Mouse (Mus musculus) forebrain, embryonic 11.5 days (tissue): ENCODE results near the gene Gm21761. TPM values are rescaled to one million over a fixed set of nuclear protein-coding genes. Genes with fewer than 3 reads are reported as not detected.
"Not testable (repeated sequence)": the region's sequence is repeated elsewhere in the genome, so short reads cannot be mapped to it uniquely, and the experiment has no call there.

Source experiments
- ATAC-seq: fragments of 200-750 bp; cut with Nextera tagmentation; replicated peaks from 2 replicates; pipeline ENCODE4 v1.8.0; 2017; ENCODE audit warnings: moderate TSS enrichment; ENCODE audit not compliant: low FRiP score
- DNase-seq: peaks from one replicate; pipeline ENCODE4 v3.0.0-alpha.2; 2017; ENCODE audit warnings: low spot score
- H3K27ac ChIP-seq: fragments of 300-500 bp; sonication (generic); 2 replicates; pipeline ENCODE4 v1.5.1; 2014; ENCODE audit warnings: low read depth, low read length
- H3K27me3 ChIP-seq: fragments of 300-500 bp; sonication (generic); 2 replicates; pipeline ENCODE4 v1.6.1; 2014; ENCODE audit warnings: mild to moderate bottlenecking, low read length, mixed read lengths; ENCODE audit not compliant: control insufficient read depth, insufficient read depth
- H3K36me3 ChIP-seq: fragments of 300-500 bp; sonication (generic); 2 replicates; pipeline ENCODE4 v1.6.1; 2014; ENCODE audit warnings: mild to moderate bottlenecking, low read length, moderate library complexity, mixed read lengths; ENCODE audit not compliant: control insufficient read depth, insufficient read depth
- H3K4me1 ChIP-seq: fragments of 300-500 bp; sonication (generic); replicated peaks from 2 replicates; pipeline ENCODE4 v1.6.1; 2014; ENCODE audit warnings: low read length, mixed read lengths; ENCODE audit not compliant: control insufficient read depth, insufficient read depth
- H3K4me2 ChIP-seq: fragments of 300-500 bp; sonication (generic); 2 replicates; pipeline ENCODE4 v1.6.1; 2014; ENCODE audit warnings: low read depth, mild to moderate bottlenecking, low read length, moderate library complexity, mixed read lengths; ENCODE audit not compliant: severe bottlenecking
- H3K4me3 ChIP-seq: fragments of 300-500 bp; sonication (generic); 2 replicates; pipeline ENCODE4 v1.5.1; 2014; ENCODE audit warnings: low read depth, low read length
- H3K9ac ChIP-seq: fragments of 300-500 bp; sonication (generic); 2 replicates; pipeline ENCODE4 v1.6.1; 2014; ENCODE audit warnings: low read length
- H3K9me3 ChIP-seq: fragments of 300-500 bp; sonication (generic); 2 replicates; pipeline ENCODE4 v1.6.1; 2016; ENCODE audit warnings: low read length, mixed read lengths; ENCODE audit not compliant: control insufficient read depth
- WGBS: fragments of 180-500 bp; shearing (Covaris S2); extraction: QIAGEN DNeasy Blood & Tissue Kit; methylation state at CpG from one replicate; pipeline ENCODE4 v1.1.7; 2014; 5-methylcytosine and 5-hydroxymethylcytosine counted together
- polyA plus RNA-seq: library from polyadenylated mRNA; unstranded; fragments of >200 nt; fragmentation: Nextera tagmentation; extraction: Ambion mirVana; gene quantifications from 2 replicates; pipeline ENCODE4 v1.2.1, GENCODE M21; 2014

Gm21761 gene
- not detected in 2 replicates for polyA plus RNA-seq

DNA sequence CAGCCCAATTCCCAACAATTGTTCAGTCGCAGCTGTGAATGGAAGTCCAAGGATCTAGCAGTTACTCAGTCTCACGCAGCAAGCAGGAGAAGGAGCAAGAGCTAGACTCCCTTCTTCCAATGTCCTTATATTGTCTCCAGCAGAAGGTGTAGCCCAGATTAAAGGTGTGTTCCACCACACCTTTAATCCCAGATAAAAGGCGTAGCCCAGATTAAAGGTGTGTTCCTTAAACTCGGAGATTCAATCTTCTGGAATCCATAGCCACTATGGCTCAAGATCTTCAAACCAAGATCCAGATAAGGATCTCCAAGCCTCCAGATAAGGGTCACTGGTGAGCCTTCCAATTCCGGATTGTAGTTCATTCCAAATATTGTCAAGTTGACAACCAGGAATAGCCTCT, at the start of gene Gm21761:
TSS of gene Gm21761 (minus strand) at position 101 of the 400 bp plus-strand sequence.
- DNase-seq, H3K27me3 ChIP-seq, H3K9ac ChIP-seq, ATAC-seq, H3K4me1 ChIP-seq, H3K4me2 ChIP-seq, H3K27ac ChIP-seq, H3K9me3 ChIP-seq, H3K4me3 ChIP-seq, H3K36me3 ChIP-seq: not testable (repeated sequence)
- WGBS = no CpG with 5 or more reads among the region's 5 CpGs

DNA sequence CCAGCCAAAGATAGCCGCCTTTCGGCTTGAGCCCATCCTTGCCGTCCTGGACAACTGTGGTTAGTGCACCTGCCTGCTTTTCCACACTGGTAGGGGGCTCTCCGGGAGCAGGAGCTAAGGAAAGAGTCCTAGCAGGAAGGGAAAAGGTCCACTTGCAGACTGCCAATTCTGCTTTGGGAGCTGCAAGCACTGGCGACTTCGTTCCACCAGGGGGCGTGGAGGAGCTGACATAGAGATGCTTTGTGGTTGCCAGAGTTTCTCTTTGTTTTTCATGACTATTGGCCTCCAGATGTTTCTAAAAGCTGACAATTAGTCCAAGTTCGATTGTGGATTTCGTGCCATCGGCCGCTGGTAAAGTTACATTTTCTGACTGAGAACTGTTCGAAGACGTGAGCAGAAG, 40.1 kb upstream of the Gm21761 start:
- not testable (repeated sequence) for H3K4me3 ChIP-seq, H3K36me3 ChIP-seq, H3K27ac ChIP-seq, H3K4me1 ChIP-seq, H3K9me3 ChIP-seq, H3K27me3 ChIP-seq, H3K4me2 ChIP-seq, H3K9ac ChIP-seq, DNase-seq
- 0 out of 2 replicates have a peak, but pooled peaks have one; percentile 13 for ATAC-seq
- no CpG with 5 or more reads among the region's 13 CpGs for WGBS

DNA sequence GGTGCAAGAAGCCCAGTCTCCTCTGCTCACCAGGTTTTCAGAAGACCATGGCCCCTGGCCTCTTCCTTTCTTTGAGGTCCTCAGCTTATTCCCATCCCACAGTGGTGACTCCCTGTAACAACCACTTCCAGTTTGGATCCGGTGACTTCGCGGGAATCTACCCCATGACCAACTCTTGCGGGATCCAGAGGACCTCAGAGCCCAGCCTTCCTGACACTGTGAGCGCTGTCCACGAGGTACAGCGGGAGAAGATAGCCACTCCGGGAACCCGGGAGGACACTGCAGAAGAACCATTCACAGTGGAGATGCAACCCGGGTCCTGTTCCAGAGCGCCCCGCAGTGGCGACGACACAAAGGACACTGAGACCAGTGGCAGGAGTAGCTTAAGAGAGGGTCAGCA, 39.1 kb upstream of the Gm21761 start:
- DNase-seq, H3K4me1 ChIP-seq, H3K27me3 ChIP-seq, H3K4me3 ChIP-seq, H3K4me2 ChIP-seq, H3K9ac ChIP-seq, H3K36me3 ChIP-seq, H3K9me3 ChIP-seq, H3K27ac ChIP-seq: not testable (repeated sequence)
- WGBS = no CpG with 5 or more reads among the region's 14 CpGs
- 0 out of 2 replicates have a peak, but pooled peaks have one; percentile 3 for ATAC-seq

DNA sequence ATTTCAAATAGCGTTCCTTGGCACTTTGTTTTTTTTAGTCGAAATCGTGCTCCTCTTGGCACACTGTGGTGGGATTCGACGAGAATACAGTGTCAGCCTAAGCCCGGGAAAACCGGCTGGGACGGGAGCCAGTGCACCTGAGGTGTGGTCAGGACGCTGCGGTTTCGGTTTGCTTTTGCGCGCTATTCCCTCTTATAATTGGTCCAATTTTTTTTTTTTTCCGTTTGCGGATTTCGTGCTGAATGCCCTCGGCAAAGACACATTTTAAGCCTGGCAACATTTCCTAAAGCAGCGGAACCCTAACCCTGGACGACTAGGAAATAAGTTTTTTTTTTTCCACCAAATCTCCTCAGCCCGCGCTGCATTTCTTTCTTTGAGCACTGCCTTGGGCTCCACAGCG, 36.9 kb upstream of the Gm21761 start:
- not testable (repeated sequence) for H3K4me1 ChIP-seq, H3K4me2 ChIP-seq, H3K4me3 ChIP-seq, H3K27me3 ChIP-seq, H3K9ac ChIP-seq, H3K36me3 ChIP-seq, H3K9me3 ChIP-seq, H3K27ac ChIP-seq
- peak; percentile 40 for ATAC-seq
- 1% methylated on average over 20 of the region's 22 CpGs for WGBS
- peak; percentile 50 for DNase-seq

DNA sequence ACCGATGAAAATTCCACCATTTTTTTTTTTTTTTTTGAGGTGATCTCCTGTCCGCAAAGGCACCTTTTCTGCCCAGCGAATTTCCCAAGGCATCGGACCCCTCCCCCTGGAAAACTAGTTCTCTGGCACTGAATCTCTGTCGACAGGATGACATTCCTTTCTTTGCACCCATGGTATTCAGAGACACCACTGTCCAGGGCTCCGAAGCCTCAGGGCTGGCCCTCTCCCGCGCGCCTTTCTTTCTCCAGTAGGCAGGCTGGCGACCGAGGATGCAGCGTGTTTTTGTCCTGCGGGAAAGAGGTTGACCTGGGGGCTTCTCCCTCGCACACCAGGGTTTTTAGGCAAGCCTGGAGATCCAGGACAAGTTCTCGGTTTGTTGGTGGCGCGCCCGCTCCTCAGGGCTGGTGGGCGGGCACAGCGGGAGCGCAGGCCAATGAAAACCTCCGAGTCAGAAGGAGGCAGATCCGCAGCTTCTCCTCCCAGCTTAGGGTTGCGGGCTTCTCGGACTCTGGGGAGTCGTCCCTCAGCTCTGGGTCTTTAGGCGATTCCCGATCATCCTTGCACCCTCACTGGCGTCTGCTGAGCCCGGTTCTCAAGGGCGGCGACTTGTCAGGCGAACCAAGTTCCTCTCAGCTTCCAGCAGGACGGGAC, 36.4 kb upstream of the Gm21761 start:
- H3K4me3 ChIP-seq, H3K27me3 ChIP-seq, H3K9ac ChIP-seq, H3K9me3 ChIP-seq, DNase-seq, H3K27ac ChIP-seq, H3K36me3 ChIP-seq, H3K4me1 ChIP-seq, H3K4me2 ChIP-seq: not testable (repeated sequence)
- WGBS = 1% methylated on average over 14 of the region's 34 CpGs
- peak; percentile 85 for ATAC-seq

DNA sequence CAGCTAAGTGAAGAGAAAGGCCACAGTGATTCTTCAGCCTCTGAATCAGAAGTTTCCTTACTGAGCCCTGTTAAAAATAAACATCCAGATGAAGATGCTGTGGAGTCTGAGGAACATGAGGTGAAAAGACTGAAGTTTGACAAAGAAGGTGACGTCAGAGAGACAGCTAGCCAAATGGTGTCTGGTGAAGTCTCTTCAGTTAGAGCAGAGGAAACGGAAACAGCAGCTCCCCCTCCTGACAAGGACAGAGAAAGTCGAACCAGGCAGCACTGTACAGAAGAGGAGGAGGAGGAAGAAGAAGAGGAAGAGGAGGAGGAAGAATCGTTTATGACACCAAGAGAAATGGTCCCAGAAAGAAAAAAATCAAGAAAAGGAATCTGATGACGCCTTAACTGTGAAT, 33.8 kb upstream of the Gm21761 start:
- no CpG with 5 or more reads among the region's 5 CpGs for WGBS
- H3K9ac ChIP-seq, H3K36me3 ChIP-seq, H3K9me3 ChIP-seq, DNase-seq, H3K27me3 ChIP-seq, H3K4me3 ChIP-seq, H3K4me2 ChIP-seq, ATAC-seq, H3K4me1 ChIP-seq, H3K27ac ChIP-seq: not testable (repeated sequence)

DNA sequence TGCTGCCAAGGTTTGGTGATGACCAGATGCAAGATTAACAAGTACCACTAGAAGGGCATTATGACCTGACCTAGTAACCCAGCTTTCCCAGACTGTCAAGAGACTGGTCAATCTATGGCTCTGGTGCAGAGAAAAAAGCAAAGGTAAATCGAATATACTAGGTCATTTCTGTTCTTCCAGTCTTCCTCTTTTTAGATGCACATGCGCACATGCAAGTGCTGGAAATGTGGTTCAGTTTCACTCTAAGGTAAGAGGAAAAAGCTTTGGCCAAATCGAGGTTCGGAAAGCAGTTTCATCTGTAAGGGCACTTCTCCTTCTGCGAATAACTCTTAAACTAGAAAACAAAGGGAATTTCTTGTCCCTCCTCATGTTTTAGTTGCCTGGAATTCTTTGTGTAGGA, 26.5 kb upstream of the Gm21761 start:
- not testable (repeated sequence) for H3K4me3 ChIP-seq, ATAC-seq, H3K27ac ChIP-seq, H3K4me1 ChIP-seq, H3K9me3 ChIP-seq, DNase-seq, H3K36me3 ChIP-seq, H3K9ac ChIP-seq, H3K27me3 ChIP-seq, H3K4me2 ChIP-seq
- no CpG with 5 or more reads among the region's 5 CpGs for WGBS

DNA sequence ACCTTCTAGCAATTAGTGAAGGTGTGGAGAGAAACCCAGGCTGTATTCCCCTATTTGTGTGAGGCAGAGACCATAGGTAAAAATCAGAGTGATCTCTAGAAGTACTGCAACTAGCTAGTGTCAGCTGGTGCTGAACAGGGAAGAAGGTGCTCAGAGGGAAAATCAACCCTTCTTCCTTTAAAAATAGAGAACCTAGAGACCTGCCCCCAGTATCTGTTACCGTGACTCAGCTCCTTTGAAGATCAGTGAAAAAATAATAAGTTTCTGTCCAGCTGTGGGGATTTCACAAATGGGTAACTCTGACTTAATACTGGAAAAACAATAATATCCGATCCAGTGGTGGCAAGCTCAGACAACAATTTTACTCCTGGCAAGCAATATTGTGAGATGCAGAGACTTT, 26.0 kb upstream of the Gm21761 start:
- not testable (repeated sequence) for H3K27ac ChIP-seq, H3K27me3 ChIP-seq, H3K9me3 ChIP-seq, H3K4me3 ChIP-seq, H3K9ac ChIP-seq, ATAC-seq, H3K4me2 ChIP-seq, DNase-seq, H3K36me3 ChIP-seq, H3K4me1 ChIP-seq
- 63% methylated on average over 1 of the region's 2 CpGs for WGBS

DNA sequence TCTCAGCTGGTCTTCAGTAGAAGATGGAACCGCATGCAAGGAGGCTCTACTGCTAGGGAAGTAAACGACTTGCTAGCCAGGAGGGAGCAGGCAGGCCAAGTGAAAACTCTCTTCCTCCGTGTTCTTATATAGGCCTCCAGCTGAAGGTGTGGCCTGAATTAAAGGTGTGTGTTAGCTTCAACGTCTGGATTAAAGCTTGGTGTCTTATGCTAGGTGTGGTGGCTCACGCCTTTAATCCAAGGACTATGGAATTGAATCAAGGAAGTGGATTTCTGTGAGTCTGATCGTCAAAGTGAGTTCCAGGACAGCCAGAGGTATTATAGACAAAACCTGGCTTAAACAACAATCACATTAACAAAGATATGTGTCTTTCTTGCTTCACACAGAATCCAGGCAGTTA, 21.6 kb upstream of the Gm21761 start, which contains the start of gene B020031M17Rik:
TSS of gene B020031M17Rik (minus strand) at position 101 of the 400 bp plus-strand sequence.
- H3K36me3 ChIP-seq, H3K4me1 ChIP-seq, H3K27me3 ChIP-seq, H3K4me3 ChIP-seq, H3K27ac ChIP-seq, DNase-seq, H3K9me3 ChIP-seq, ATAC-seq, H3K4me2 ChIP-seq, H3K9ac ChIP-seq: not testable (repeated sequence)
- 66% methylated on average over 3 of the region's 6 CpGs for WGBS
